Mouse (Mus musculus) thymus, adult 2 months (tissue): Measurements from ENCODE around the gene Hamp.

ENCODE experiments used
- CTCF ChIP-seq: fragments of 200-500 bp; IDR thresholded peaks from 2 replicates; pipeline ENCODE4 v1.5.1; 2012; ENCODE audit warnings: mild to moderate bottlenecking, control low read depth, low read length, moderate library complexity, borderline replicate concordance; ENCODE audit not compliant: control insufficient read depth, poor library complexity, insufficient read depth; ENCODE audit errors: extremely low read depth
- POLR2A ChIP-seq: fragments of 200-500 bp; IDR thresholded peaks from 2 replicates; pipeline ENCODE4 v1.6.1; 2012; ENCODE audit warnings: mild to moderate bottlenecking, low read length, control low read depth, moderate library complexity; ENCODE audit not compliant: control insufficient read depth, poor library complexity, insufficient read depth; ENCODE audit errors: extremely low read depth

GRCm38 (mm10) chr7:30909773-30910172 is 34.1 kb downstream of the Hamp start:
- no peak for TF ChIP-seq CTCF
- TF ChIP-seq POLR2A, result no peak
